8 mouse cellular contexts compared by ENCODE assay signal in the genomic region with DNA sequence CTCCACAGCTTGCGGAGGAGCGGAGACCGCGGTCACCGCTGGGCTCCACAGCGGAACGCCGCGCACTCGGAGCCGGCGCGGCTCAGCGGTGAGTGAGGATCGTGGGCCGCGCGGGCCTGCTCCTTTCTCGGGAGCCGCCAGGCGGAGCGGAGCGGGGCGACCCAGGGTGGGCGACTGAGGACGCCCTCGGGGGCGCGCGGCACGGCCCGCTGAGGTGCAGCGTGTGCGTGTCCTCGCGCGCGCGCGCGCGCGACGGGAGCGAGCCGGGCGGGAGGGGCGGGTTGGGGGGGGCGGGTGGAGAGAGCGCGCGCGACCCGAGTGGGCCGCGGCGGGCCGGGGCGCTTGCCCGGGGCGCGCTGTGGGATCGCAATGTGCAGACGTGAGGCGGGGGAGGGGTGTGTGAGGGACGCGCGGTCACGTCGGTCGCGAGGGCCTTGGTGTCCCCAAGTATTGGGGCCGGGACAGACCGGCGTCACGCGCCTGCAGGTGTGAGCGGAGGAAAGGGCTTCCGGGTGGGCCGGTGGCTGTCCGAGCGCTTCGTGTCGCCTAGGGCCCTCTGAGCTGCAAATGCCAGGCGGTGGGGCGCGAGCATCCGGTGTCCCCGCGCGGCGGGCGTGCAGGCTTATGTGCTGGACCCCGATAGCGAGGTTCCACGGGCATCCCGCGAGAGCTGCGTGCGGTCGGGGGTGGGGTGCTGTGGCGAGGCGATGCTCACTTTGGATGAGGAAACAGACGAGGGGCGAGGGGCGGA. TPM values are rescaled to one million over a fixed set of nuclear protein-coding genes. Genes with fewer than 3 reads are reported as not detected.
A peak's percentile ranks its signal among the peaks of the same experiment; 100 is the strongest.
DNase-seq lines count a peak whose midpoint lies in the region; ATAC-seq and TF ChIP-seq lines count a peak whose summit lies in the region.

No protein-coding gene starts in this region.

- no peaks in the 10 kb centered on the region for H3K36me3 ChIP-seq in embryonic facial prominence, embryonic 13.5 days
- peaks cover 5% of the 10 kb centered on the region; the same call in 1 of the 2 replicates for H3K36me3 ChIP-seq in heart, adult 2 months (ENCODE audit: control insufficient read depth, insufficient read depth, low read length)
- H3K36me3 ChIP-seq in kidney, adult 2 months (ENCODE audit: control insufficient read depth, insufficient read depth, low read length), result no peaks in the 10 kb centered on the region
- H3K36me3 ChIP-seq in liver, adult 2 months (ENCODE audit: control insufficient read depth, insufficient read depth, low read length), result no peaks in the 10 kb centered on the region
- H3K36me3 ChIP-seq in midbrain, postnatal 0 days (ENCODE audit: insufficient read depth, low read length), result no peaks in the 10 kb centered on the region

- peak; percentile 65 for DNase-seq in 416B (ENCODE audit: low read depth)
- DNase-seq in adrenal gland, postnatal 10 days, result peak; percentile 68
- peak; percentile 63 to 71 for DNase-seq in heart, adult 2 months
- DNase-seq in kidney, adult 2 months, result peak; percentile 38
- no peak for DNase-seq in liver, adult 2 months (ENCODE audit: extremely low read depth, low read depth, low spot score)
- DNase-seq in midbrain, postnatal 0 days (ENCODE audit: low spot score), result peak; percentile 75
- DNase-seq in spleen, postnatal 4 days (ENCODE audit: low spot score in 2 of 2), result peak; percentile 61 to 83

- TF ChIP-seq EP300 in heart, adult 2 months (IDR thresholded peaks at IDR 0.05; ENCODE audit: insufficient read depth, low read depth, low read length), result no peak

- H3K4me1 ChIP-seq in embryonic facial prominence, embryonic 13.5 days, result peaks cover 19% of the 10 kb centered on the region
- peaks cover 8% of the 10 kb centered on the region for H3K4me1 ChIP-seq in heart, adult 2 months (ENCODE audit: control insufficient read depth, insufficient read depth, low read length)
- peaks cover 14% of the 10 kb centered on the region for H3K4me1 ChIP-seq in kidney, adult 2 months (ENCODE audit: control insufficient read depth, insufficient read depth, low read length)
- peaks cover 20% of the 10 kb centered on the region for H3K4me1 ChIP-seq in liver, adult 2 months (ENCODE audit: control insufficient read depth, insufficient read depth, low read length)
- no peaks in the 10 kb centered on the region; the same call in 1 of the 2 replicates for H3K4me1 ChIP-seq in midbrain, postnatal 0 days (ENCODE audit: insufficient read depth, low read length)

- H3K27ac ChIP-seq in embryonic facial prominence, embryonic 13.5 days, result peak overlapping the region; percentile 94
- H3K27ac ChIP-seq in heart, adult 2 months, result peak overlapping the region; percentile 97
- peak overlapping the region; percentile 77 for H3K27ac ChIP-seq in kidney, adult 2 months (ENCODE audit: insufficient read depth, low read depth, low read length)
- H3K27ac ChIP-seq in liver, adult 2 months (replicated peaks; ENCODE audit: insufficient read depth, low read depth, low read length), result peak overlapping the region; percentile 91
- H3K27ac ChIP-seq in midbrain, postnatal 0 days (ENCODE audit: low read depth, low read length), result peak overlapping the region; percentile 95

- TF ChIP-seq POLR2A in heart, adult 2 months (IDR thresholded peaks at IDR 0.05; ENCODE audit: insufficient read depth, low read depth, low read length), result no peak
- TF ChIP-seq POLR2A in kidney, adult 2 months (IDR thresholded peaks at IDR 0.05; ENCODE audit: low read depth, low read length), result no peak
- no peak for TF ChIP-seq POLR2A in liver, adult 2 months (IDR thresholded peaks at IDR 0.05; ENCODE audit: extremely low read depth, insufficient read depth, low read length)

- H3K4me2 ChIP-seq in embryonic facial prominence, embryonic 13.5 days, result peak overlapping the region; percentile 89
- H3K4me2 ChIP-seq in midbrain, postnatal 0 days (ENCODE audit: low read depth, low read length, poor library complexity, severe bottlenecking), result peak overlapping the region; percentile 64

- H3K9ac ChIP-seq in embryonic facial prominence, embryonic 13.5 days, result peak overlapping the region; percentile 92
- H3K9ac ChIP-seq in heart, adult 2 months (ENCODE audit: low read depth, low read length), result peak overlapping the region; percentile 86
- peak overlapping the region; percentile 93 for H3K9ac ChIP-seq in liver, adult 2 months (ENCODE audit: low read depth, low read length)
- peak overlapping the region; percentile 92 for H3K9ac ChIP-seq in midbrain, postnatal 0 days (replicated peaks; ENCODE audit: low read length, poor library complexity, severe bottlenecking)

- H3K4me3 ChIP-seq in embryonic facial prominence, embryonic 13.5 days, result peak overlapping the region; percentile 93
- peak overlapping the region; percentile 99 for H3K4me3 ChIP-seq in heart, adult 2 months
- peak overlapping the region; percentile 84 for H3K4me3 ChIP-seq in kidney, adult 2 months (ENCODE audit: insufficient read depth, low read depth, low read length)
- H3K4me3 ChIP-seq in liver, adult 2 months (ENCODE audit: insufficient read depth, low read depth, low read length), result peak overlapping the region; percentile 88
- peak overlapping the region; percentile 91 for H3K4me3 ChIP-seq in midbrain, postnatal 0 days (ENCODE audit: low read depth, low read length)

- H3K27me3 ChIP-seq in embryonic facial prominence, embryonic 13.5 days, result no peaks in the 10 kb centered on the region
- no peaks in the 10 kb centered on the region for H3K27me3 ChIP-seq in heart, adult 2 months (ENCODE audit: control insufficient read depth, insufficient read depth, low read length)
- H3K27me3 ChIP-seq in kidney, adult 2 months (replicated peaks; ENCODE audit: control insufficient read depth, insufficient read depth, low read length), result no peaks in the 10 kb centered on the region
- no peaks in the 10 kb centered on the region for H3K27me3 ChIP-seq in liver, adult 2 months (ENCODE audit: control insufficient read depth, insufficient read depth, low read length)
- no peaks in the 10 kb centered on the region for H3K27me3 ChIP-seq in midbrain, postnatal 0 days (ENCODE audit: insufficient read depth, low read length)

- intact Hi-C loops in heart, adult 2 months (cut with DNase I), result loop anchor here (1.0 to 5.0 kb wide), 2 partner anchors 87 to 481 kb away; partner anchors contain the start of gene Mrtfa

- no peaks in the 10 kb centered on the region for H3K9me3 ChIP-seq in embryonic facial prominence, embryonic 13.5 days
- H3K9me3 ChIP-seq in midbrain, postnatal 0 days (ENCODE audit: low read length), result no peaks in the 10 kb centered on the region

- WGBS in embryonic facial prominence, embryonic 13.5 days, result under 1% methylated on average over 80 of the region's 106 CpGs
- WGBS in heart, adult 2 months, result 1% methylated on average over 105 of the region's 106 CpGs
- under 1% methylated on average over 100 of the region's 106 CpGs for WGBS in kidney, adult 2 months
- WGBS in liver, adult 2 months, result under 1% methylated on average over 101 of the region's 106 CpGs
- WGBS in midbrain, postnatal 0 days, result 1% methylated on average over 90 of the region's 106 CpGs

- peaks cover 5% of the 10 kb centered on the region; the same call in 1 of the 2 replicates for H3K79me2 ChIP-seq in heart, adult 2 months (replicated peaks; ENCODE audit: control insufficient read depth, insufficient read depth, low read length)
- H3K79me2 ChIP-seq in liver, adult 2 months (ENCODE audit: control insufficient read depth, insufficient read depth, low read length), result peaks cover 23% of the 10 kb centered on the region

- TF ChIP-seq CTCF in heart, adult 2 months (IDR thresholded peaks at IDR 0.05), result peak; percentile 20
- TF ChIP-seq CTCF in kidney, adult 2 months (conservative IDR thresholded peaks at IDR 0.05; ENCODE audit: insufficient read depth, insufficient read length, low read depth, low read length), result no peak
- TF ChIP-seq CTCF in liver, adult 2 months (IDR thresholded peaks at IDR 0.05; ENCODE audit: low read depth, low read length), result no peak
- TF ChIP-seq CTCF in midbrain, postnatal 0 days (IDR thresholded peaks at IDR 0.05), result no peak

- ATAC-seq in embryonic facial prominence, embryonic 13.5 days (ENCODE audit: insufficient number of reproducible peaks, insufficient read depth, low FRiP score, low TSS enrichment, low read depth), result peak; percentile 44; the same call in 1 of the 2 replicates
- peak; percentile 66 for ATAC-seq in midbrain, postnatal 0 days (ENCODE audit: low FRiP score)

RNA-seq across cellular contexts. Expression of gene Tnrc6b, which starts 0.5 kb away (rescaled TPM):
- 10 to 100 TPM; 44.6 to 66.8 TPM for total RNA-seq in adrenal gland, postnatal 10 days (2021)
- 30.4 and 35.6 TPM in 2 replicates for polyA plus RNA-seq in embryonic facial prominence, embryonic 13.5 days (2015; fragmentation: Nextera tagmentation; extraction: Ambion mirVana)
- total RNA-seq in heart, adult 2 months (2021), result 10 to 100 TPM; 43.7 to 48.1 TPM
- 9.4 and 13.1 TPM in 2 replicates for polyA plus RNA-seq in heart, adult 2 months (2012; rRNA removed)
- 12.1 and 14.2 TPM in 2 replicates for polyA plus RNA-seq in kidney, adult 2 months (2012; rRNA removed)
- total RNA-seq in liver, adult 2 months (2014; rRNA removed), result 18.2 and 19.7 TPM in 2 replicates
- polyA plus RNA-seq in liver, adult 2 months (2012; rRNA removed), result 6.1 and 7.3 TPM in 2 replicates
- total RNA-seq in midbrain, postnatal 0 days (2014; rRNA removed), result 30.0 and 39.0 TPM in 2 replicates
- polyA plus RNA-seq in midbrain, postnatal 0 days (2015; fragmentation: Nextera tagmentation; extraction: Ambion mirVana), result 21.5 and 26.3 TPM in 2 replicates

RNA-seq across cellular contexts. Expression of gene Fam83f, which starts 39.9 kb away (rescaled TPM):
- total RNA-seq in adrenal gland, postnatal 10 days (2021), result 1 to 10 TPM; 1.5 to 2.0 TPM
- polyA plus RNA-seq in embryonic facial prominence, embryonic 13.5 days (2015; fragmentation: Nextera tagmentation; extraction: Ambion mirVana), result 3.6 and 4.0 TPM in 2 replicates
- total RNA-seq in heart, adult 2 months (2021), result not detected
- 0.09 and 0.21 TPM in 2 replicates for polyA plus RNA-seq in heart, adult 2 months (2012; rRNA removed)
- polyA plus RNA-seq in kidney, adult 2 months (2012; rRNA removed), result 2.8 and 3.1 TPM in 2 replicates
- 0.28 and 0.67 TPM in 2 replicates for total RNA-seq in liver, adult 2 months (2014; rRNA removed)
- polyA plus RNA-seq in liver, adult 2 months (2012; rRNA removed), result 1.0 and 1.6 TPM in 2 replicates
- 0.93 and 2.3 TPM in 2 replicates for total RNA-seq in midbrain, postnatal 0 days (2014; rRNA removed)
- polyA plus RNA-seq in midbrain, postnatal 0 days (2015; fragmentation: Nextera tagmentation; extraction: Ambion mirVana), result 0.48 and 0.65 TPM in 2 replicates
